23 mouse cellular contexts compared by ENCODE assay signal in genomic region chr14:87475721-87476359, GRCm38 (mm10).
"Had no signal": no experiment of that assay in that cellular context is flagged by ENCODE, and none has a peak within 500 bp of the region (broad histone marks: within the 10 kb centered on the region; RNA-seq: fewer than 3 reads in every experiment).

No protein-coding gene starts in this region.

- H3K4me1 ChIP-seq: limb, embryonic 10.5 days; limb, embryonic 13.5 days; liver, embryonic 12.5 days; liver, embryonic 15.5 days; midbrain, embryonic 12.5 days; midbrain, embryonic 15.5 days; neural tube, embryonic 12.5 days; neural tube, embryonic 15.5 days; stomach, embryonic 15.5 days had no signal

- H3K4me3 ChIP-seq: layer of hippocampus, adult 2 months; limb, embryonic 10.5 days; limb, embryonic 13.5 days; liver, embryonic 12.5 days; liver, embryonic 15.5 days; midbrain, embryonic 12.5 days; midbrain, embryonic 15.5 days; neural tube, embryonic 12.5 days; neural tube, embryonic 15.5 days; stomach, embryonic 15.5 days had no signal

- H3K9ac ChIP-seq: limb, embryonic 13.5 days; liver, embryonic 12.5 days; liver, embryonic 15.5 days; midbrain, embryonic 12.5 days; midbrain, embryonic 15.5 days; neural tube, embryonic 12.5 days; neural tube, embryonic 15.5 days; stomach, embryonic 15.5 days had no signal

- H3K4me2 ChIP-seq: limb, embryonic 13.5 days; liver, embryonic 12.5 days; liver, embryonic 15.5 days; midbrain, embryonic 12.5 days; midbrain, embryonic 15.5 days; neural tube, embryonic 12.5 days; neural tube, embryonic 15.5 days; stomach, embryonic 15.5 days had no signal

- DNase-seq: kidney, adult 2 months; kidney, postnatal 25 days; layer of hippocampus, adult 9-11 months; liver; lung, adult 18-20 months; right cerebral cortex, adult 18-20 months; right cerebral cortex, postnatal 14 days; right cerebral cortex, postnatal 4 days; thymus, adult 2 months; thymus, postnatal 14 days; thymus, postnatal 4 days had no signal

- H3K9me3 ChIP-seq: limb, embryonic 10.5 days; limb, embryonic 13.5 days; liver, embryonic 12.5 days; liver, embryonic 15.5 days; midbrain, embryonic 12.5 days; midbrain, embryonic 15.5 days; neural tube, embryonic 12.5 days; neural tube, embryonic 15.5 days; stomach, embryonic 15.5 days had no signal

- ATAC-seq: hindbrain, embryonic 16.5 days; liver, embryonic 12.5 days; midbrain, embryonic 15.5 days had no signal

- H3K27ac ChIP-seq: layer of hippocampus, adult 2 months; limb, embryonic 10.5 days; limb, embryonic 13.5 days; liver, embryonic 12.5 days; liver, embryonic 15.5 days; macrophage; midbrain, embryonic 12.5 days; midbrain, embryonic 15.5 days; neural tube, embryonic 12.5 days; neural tube, embryonic 15.5 days; stomach, embryonic 15.5 days had no signal

- H3K27me3 ChIP-seq: limb, embryonic 13.5 days; liver, embryonic 12.5 days; liver, embryonic 15.5 days; midbrain, embryonic 12.5 days; midbrain, embryonic 15.5 days; neural tube, embryonic 12.5 days; neural tube, embryonic 15.5 days; stomach, embryonic 15.5 days had no signal
